Mouse (Mus musculus) kidney, postnatal 25 days (tissue): Measurements from ENCODE around the gene Tmem14c.
"Not testable (repeated sequence)": the region's sequence is repeated elsewhere in the genome, so short reads cannot be mapped to it uniquely, and the experiment has no call there.

Source experiments
- DNase-seq, 2 experiments: peaks; one replicate each; pipeline ENCODE4 v3.0.0; 2021; ENCODE audit warnings: mixed read lengths in 2 of 2

The Tmem14c gene

GRCm38 (mm10) chr13:41015829-41016634, at the start of gene Tmem14c:
Tmem14c (plus strand) TSS chr13:41016292.
- peak; percentile 97 to 98 for DNase-seq

GRCm38 (mm10) chr13:40967609-40968008, 48.5 kb upstream of the Tmem14c start:
- DNase-seq: no peak

GRCm38 (mm10) chr13:40968564-40968963, 47.5 kb upstream of the Tmem14c start:
- DNase-seq: no peak

- DNase-seq: no peak
These were observed 46.2 kb upstream of the Tmem14c start for GRCm38 (mm10) chr13:40969761-40970390.

DNA sequence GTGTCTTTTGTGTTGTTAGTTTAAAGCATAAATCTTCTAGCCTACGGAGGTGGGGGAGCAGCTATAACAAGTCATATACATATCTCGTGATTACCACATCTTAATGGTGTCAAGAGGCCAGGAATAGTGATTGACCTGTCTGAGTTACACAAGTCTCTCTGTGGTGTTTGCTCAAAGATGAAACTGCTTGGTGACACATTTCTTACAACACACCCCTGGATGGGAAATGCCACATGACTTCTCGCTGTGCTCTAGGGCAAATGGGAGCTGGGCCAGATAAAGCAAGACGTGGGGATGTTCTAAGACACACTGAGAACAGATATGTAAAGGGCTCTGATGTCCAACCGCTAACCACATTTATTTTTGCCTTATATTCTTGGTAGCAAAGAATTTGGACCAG, 44.8 kb upstream of the Tmem14c start:
- DNase-seq: no peak

GRCm38 (mm10) chr13:40971831-40972230, 44.3 kb upstream of the Tmem14c start:
- no peak for DNase-seq

DNA sequence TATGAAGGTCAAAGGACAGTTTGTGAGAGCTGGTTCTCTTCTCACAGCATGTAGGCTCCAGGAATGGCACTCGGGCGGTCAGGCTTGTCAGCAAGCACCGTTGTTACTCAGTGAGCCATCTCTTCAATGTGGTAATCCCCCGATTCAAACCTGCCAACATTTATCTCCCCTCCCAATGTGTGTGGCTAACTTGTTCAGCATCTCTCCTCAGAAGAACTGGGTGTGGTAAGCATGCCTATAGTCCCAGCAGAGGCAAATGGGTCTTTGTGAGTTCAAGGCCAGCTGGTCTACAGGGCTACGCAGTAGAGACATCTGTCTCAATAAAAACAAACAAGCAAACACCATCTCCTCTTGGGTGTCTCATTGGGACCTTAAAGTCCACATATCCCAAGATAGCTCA, 43.1 kb upstream of the Tmem14c start:
- no peak for DNase-seq

GRCm38 (mm10) chr13:40977609-40978008, 38.5 kb upstream of the Tmem14c start:
- DNase-seq: peak; percentile 75 to 83

DNA sequence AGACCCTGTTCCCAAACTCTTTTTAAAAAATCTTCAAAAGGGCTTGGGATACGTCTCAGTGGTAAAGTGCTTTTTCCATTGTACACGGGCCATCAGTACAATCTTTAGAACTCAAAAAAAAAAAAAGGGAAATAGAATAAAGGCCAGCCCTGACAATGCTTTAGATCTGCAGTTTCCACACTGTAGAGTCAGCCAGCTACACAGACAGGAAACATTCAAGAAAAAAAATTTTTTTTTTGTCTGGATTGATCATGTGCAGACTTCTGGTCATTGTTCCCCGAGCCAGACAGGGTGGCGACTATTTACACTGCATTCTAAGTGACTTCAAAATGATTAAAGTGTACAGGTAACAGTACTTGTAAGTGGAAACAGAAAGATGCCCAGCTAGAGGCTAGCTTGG, 37.4 kb upstream of the Tmem14c start:
- peak; percentile 21 to 53 for DNase-seq

- peak; percentile 49 to 59 for DNase-seq
These were observed 36.8 kb upstream of the Tmem14c start for GRCm38 (mm10) chr13:40979321-40979720.

DNA sequence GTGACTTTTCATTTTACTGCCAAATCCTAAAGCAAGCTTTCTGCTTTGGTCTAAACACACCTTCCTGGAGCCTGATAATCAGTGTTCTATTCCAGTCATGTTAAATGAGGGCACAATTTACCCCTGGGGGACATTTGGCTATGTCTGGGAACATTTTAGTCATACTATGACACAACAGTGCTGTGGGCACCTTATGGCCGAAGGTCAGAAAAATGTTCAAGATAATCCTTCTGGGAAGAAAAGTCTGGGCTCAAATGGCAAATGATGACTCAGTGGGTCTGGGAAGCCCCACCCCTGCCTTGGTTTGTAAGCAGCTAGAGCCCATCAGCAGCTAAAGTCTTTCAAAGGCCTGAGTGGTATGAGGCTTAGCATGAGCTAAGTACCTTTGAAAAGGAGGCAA, 33.3 kb upstream of the Tmem14c start:
- DNase-seq: no peak

DNA sequence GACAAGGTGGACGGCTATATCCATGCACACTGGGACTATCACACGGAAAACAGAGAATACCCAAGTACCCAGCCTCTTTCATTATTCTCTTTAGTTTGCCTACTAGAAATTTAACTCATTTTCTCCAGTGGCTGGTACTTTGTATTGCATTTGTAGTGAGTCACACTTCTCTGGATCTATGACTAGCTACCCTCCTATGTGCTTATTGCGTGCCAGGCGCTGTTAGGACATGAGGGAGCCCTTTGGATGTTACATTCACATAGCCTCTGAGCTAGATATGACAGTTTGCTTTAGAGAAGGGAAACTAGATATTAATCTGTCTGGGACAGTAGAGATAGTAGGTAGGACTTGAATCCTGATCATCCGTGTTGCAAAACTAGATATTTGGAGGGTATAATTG, 30.0 kb upstream of the Tmem14c start:
- no peak for DNase-seq

DNA sequence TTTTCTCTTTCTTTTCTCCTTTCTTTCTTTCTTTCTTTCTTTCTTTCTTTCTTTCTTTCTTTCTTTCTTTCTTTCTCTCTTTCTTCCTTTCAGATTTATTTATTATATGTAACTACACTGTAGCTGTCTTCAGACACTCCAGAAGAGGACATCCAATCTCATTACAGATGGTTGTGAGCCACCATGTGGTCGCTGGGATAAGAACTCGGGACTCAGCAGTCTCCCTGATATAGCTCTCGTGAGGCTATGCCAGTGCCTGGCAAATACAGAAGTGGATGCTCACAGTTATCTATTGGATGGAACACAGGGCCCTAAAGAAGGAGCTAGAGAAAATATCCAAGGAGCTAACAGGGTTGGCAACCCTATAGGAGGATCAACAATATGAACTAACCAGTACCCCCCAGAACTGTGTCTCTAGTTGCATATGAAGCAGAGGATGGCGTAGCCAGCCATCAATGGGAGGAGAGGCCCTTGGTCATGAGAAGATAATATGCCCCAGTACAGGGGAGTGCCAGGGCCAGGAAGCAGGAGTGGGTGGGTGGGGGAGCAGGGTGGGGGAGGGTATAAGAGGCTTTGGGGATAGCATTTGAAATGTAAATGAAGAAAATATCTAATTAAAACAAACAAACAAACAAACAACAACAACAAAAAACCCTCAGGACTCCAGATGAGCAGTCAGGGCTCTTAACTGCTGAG, 28.3 kb upstream of the Tmem14c start:
- not testable (repeated sequence) for DNase-seq

DNA sequence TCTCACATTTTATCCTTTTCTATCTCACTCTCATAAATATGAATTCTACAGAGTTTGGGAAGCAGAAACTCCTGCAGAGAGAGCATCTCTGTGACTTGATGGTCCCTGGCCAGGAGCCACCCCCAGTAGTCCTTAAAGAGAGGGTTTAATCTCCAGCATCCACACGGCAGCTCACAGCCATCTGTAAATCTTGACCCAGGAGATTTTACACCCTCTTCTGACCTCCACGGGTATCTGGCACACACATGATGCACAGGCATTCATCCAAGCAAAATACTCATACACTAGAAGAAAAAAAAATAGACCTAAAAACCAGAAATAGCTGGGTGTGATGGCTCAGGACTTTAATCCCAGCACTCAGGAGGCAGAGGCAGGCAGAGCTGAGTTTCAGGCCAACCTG, 27.7 kb upstream of the Tmem14c start:
- DNase-seq: no peak

DNA sequence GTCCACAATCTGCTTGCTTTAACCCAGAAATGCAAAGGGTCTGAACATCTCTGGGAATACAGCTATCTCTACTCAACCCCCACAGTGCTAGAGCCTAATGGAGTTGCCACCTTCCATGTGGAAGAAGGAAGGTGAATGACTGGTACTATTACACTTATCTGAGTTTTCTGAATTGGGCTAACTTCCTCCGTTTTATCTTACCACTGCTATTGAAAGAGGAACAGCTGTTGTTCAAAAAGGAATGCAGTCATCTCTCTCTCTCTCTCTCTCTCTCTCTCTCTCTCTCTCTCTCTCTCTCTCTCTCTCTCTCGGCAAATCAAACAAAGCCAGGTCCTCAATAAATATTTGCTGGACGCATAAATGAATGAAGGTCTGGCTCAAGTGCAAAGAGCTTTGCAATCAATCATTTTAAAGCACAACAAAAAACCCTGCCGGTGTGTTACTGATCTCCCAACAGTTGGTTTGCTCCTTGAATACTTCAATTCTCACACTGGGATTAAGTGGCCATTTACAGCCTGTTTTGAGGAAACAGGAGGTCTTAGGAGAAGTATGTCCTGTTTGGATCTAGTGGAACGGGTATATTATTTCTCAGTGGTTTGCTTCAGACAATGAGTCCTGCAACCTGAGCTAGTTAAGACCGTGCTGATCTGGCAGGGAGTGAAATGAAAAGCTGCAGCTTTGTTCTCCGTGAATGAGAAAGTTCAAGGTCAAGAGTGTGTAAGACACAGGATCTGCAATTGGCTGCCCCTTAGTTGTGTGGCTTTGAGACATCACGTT, 21.4 kb upstream of the Tmem14c start:
- no peak for DNase-seq

DNA sequence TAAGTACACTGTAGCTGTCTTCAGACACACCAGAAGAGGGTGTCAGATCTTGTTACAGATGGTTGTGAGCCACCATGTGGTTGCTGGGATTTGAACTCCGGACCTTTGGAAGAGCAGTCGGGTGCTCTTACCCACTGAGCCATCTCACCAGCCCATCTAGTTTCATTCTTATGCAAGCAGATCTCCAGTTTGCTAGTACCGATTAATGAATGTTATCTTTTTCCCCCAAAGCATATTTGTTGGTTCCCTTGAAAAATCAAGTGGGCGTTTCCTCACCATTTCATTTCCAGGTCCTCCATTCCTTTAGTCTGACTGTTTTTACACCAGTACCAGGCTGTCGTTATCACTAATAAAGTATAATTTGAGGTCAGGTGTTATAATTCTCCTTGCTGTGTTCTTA, 17.6 kb upstream of the Tmem14c start:
- DNase-seq: not testable (repeated sequence)

- peak; percentile 21 to 63 for DNase-seq
These were observed 15.8 kb upstream of the Tmem14c start for GRCm38 (mm10) chr13:41000140-41000925.

DNA sequence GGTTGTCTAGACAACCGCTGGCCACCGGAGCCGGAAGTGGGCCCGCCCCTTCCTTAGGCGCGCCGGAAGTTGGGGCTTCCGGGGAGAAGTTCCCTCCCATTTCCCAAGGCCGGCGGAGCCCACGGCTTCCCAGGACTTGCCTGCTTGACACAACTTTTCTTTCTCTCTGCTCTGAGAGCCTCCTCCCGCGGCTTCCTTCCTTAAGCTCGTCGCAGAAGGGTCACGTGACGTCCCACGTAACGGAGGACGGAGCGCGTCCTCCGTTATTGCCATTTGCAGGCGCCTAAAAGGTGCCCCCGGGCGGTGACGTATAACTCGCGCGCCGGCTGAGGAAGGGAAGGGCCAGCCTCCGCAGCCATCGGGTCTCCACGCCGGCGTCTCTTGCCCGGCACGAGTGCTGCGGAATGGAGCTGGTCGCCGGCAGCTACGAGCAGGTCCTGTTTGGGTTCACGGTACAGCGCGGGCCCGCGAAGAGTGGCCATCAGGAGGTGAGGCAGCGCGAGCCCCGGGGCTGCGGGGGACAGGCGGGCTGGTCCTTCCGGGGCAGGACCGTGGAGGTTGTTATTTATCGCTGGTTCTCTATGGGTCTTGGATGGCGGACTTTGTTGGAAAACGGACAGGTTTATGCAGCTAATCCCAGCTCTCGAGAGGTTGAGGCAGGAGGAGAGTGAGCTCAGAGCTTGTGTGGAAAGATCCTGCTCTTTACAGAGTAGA, 15.0 kb upstream of the Tmem14c start, which contains the start of gene Pak1ip1:
Gene Pak1ip1 (plus strand): TSS at position 98 of the 714 bp plus-strand sequence.
- peak; percentile 93 to 96 for DNase-seq

DNA sequence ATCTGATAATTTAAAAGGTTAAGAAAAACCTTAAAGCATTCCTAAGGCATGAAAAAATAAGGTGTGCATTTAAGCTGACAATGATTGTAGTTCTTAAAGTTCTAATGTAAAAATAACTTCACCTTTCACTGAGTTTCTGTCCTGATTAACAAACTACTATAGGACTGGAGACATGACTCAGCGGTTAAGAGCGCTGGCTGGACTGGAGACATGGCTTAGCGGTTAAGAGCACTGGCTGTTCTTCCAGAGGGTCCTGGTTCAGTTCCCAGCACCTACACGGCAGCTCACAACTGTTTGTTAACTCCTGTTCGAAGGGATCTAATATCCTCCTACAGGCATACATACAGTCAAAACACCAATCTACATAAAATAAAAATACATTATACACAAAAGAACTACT, 14.1 kb upstream of the Tmem14c start:
- DNase-seq: no peak

- peak; percentile 17 to 37 for DNase-seq
These were observed 9.8 kb upstream of the Tmem14c start for GRCm38 (mm10) chr13:41006244-41006643.

GRCm38 (mm10) chr13:41008271-41008670, 7.8 kb upstream of the Tmem14c start:
- DNase-seq: no peak
